Mouse (Mus musculus): Measurements from ENCODE around the gene Lrig3. TPM values are rescaled to one million over a fixed set of nuclear protein-coding genes. Genes with fewer than 3 reads are reported as not detected.

Gene Lrig3
- polyA plus RNA-seq (2012; rRNA removed; ENCODE audit: low replicate concordance): 6.5 and 26.7 TPM in 2 replicates

DNA sequence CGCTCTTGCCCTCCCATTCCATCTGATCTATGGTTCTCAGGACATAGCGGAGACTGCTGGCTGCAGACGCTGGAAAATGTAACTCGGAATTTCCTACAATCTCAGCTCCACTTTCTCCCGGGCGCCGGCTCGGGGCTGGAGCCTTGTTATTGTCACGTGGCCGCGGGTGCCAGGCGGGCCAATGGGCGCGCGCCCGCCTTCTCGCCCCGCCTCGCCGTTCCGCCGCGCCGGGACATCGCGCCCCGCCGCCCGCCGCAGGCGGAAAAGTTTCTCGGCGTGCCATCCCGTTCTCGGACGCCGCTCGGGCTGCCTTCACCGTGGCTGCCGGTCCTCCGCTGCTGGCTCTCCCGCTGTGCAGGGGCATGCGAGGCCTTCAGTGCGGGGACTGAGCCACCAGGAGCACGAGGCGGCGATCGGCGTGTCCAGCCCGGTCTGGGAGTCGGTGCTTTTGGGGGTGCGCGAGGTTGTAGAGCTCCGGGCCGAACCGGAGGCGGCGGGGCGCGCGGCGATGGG lies at the start of gene Lrig3:
Lrig3 (plus strand) TSS at position 201 of the 513 bp plus-strand sequence.

